In the genomic region with DNA sequence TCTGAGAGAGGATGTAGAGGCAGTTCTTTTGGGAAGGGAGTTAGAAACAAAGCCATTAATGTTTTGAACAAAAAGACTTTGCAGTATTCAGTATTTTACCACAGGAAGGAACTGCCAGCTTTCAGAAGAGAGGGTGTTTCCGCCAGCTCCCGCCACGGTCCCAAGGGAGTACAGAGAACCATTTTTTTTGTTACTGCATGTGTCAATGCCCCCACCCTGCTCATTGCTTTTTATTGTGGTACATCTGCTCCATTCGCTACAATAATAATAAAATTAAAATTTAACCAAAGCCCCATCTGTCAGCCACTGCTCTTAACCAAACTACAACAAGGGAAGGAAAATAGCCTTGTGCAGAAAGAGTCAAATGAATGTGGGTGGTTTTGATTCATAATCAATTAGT, we compare ENCODE assay signal across 1 mouse cellular context.
TF ChIP-seq lines count a peak whose summit lies in the region.

No protein-coding gene starts in this region.

TF ChIP-seq in CH12.LX, 34 proteins besides CTCF, POLR2A, EP300 and RAD21 (continued from another document):
- no peak for TF ChIP-seq USF2 (conservative IDR thresholded peaks at IDR 0.05; ENCODE audit: low read depth, low read length)
- TF ChIP-seq ZMIZ1 (IDR thresholded peaks at IDR 0.05; ENCODE audit: low read depth, low read length): no peak
- peak; percentile 62 for TF ChIP-seq BHLHE40 (IDR thresholded peaks at IDR 0.05; ENCODE audit: low read depth, low read length)
- TF ChIP-seq IRF4 (IDR thresholded peaks at IDR 0.05; ENCODE audit: low read depth, low read length): peak; percentile 78
- TF ChIP-seq CHD1 (IDR thresholded peaks at IDR 0.05; ENCODE audit: low read depth, low read length): no peak
- TF ChIP-seq CHD2 (IDR thresholded peaks at IDR 0.05; ENCODE audit: low read length): no peak
- TF ChIP-seq NRF1 (IDR thresholded peaks at IDR 0.05; ENCODE audit: low read depth, low read length): no peak
